Mouse (Mus musculus) ES-Bruce4 (cell line): ENCODE measurements around the gene R3hdml. TPM values are rescaled to one million over a fixed set of nuclear protein-coding genes. Genes with fewer than 3 reads are reported as not detected.

Source experiments
- H3K27ac ChIP-seq: 2 replicates; pipeline ENCODE4 v1.5.1; 2012; ENCODE audit warnings: low read length, inconsistent platforms; ENCODE audit not compliant: insufficient read depth
- H3K27me3 ChIP-seq: 2 replicates; pipeline ENCODE4 v1.6.1; 2012; ENCODE audit warnings: mild to moderate bottlenecking, low read length, inconsistent platforms; ENCODE audit not compliant: control insufficient read depth, poor library complexity, insufficient read depth, severe bottlenecking
- H3K36me3 ChIP-seq: 2 replicates; pipeline ENCODE4 v1.6.1; 2012; ENCODE audit warnings: inconsistent platforms, mild to moderate bottlenecking, low read length, moderate library complexity; ENCODE audit not compliant: control insufficient read depth, poor library complexity, insufficient read depth, severe bottlenecking
- H3K4me1 ChIP-seq: one replicate; pipeline ENCODE4 v1.8.1; 2011; ENCODE audit warnings: low read length; ENCODE audit not compliant: control insufficient read depth, insufficient read depth
- H3K4me3 ChIP-seq: 2 replicates; pipeline ENCODE4 v1.5.1; 2011; ENCODE audit warnings: low read depth, mild to moderate bottlenecking, low read length
- H3K9ac ChIP-seq: 2 replicates; pipeline ENCODE4 v1.6.1; 2012; ENCODE audit warnings: low read depth, mild to moderate bottlenecking, inconsistent platforms; ENCODE audit not compliant: poor library complexity, severe bottlenecking
- H3K9me3 ChIP-seq: replicated peaks from 2 replicates; pipeline ENCODE4 v1.6.1; 2012; ENCODE audit warnings: mild to moderate bottlenecking, low read length, inconsistent platforms; ENCODE audit not compliant: control insufficient read depth, poor library complexity, insufficient read depth, severe bottlenecking
- CTCF ChIP-seq: IDR thresholded peaks from one replicate; pipeline ENCODE4 v1.8.1; 2011; ENCODE audit warnings: low read depth, low read length
- EP300 ChIP-seq: IDR thresholded peaks from 2 replicates; pipeline ENCODE4 v1.6.1; 2011; ENCODE audit warnings: low read depth, low read length; ENCODE audit not compliant: insufficient read depth
- POLR2A ChIP-seq: IDR thresholded peaks from one replicate; pipeline ENCODE4 v1.8.1; 2011; ENCODE audit warnings: low read length; ENCODE audit not compliant: insufficient read depth
- polyA plus RNA-seq: library from polyadenylated mRNA; stranded (reverse); fragments of >200 nt; gene quantifications from 2 replicates; pipeline ENCODE4 v1.2.4, GENCODE M21; 2011; ENCODE audit warnings: low read depth; ENCODE audit not compliant: missing spikeins, insufficient read depth, insufficient read length

R3hdml gene
- polyA plus RNA-seq, 1 experiment = not detected

DNA sequence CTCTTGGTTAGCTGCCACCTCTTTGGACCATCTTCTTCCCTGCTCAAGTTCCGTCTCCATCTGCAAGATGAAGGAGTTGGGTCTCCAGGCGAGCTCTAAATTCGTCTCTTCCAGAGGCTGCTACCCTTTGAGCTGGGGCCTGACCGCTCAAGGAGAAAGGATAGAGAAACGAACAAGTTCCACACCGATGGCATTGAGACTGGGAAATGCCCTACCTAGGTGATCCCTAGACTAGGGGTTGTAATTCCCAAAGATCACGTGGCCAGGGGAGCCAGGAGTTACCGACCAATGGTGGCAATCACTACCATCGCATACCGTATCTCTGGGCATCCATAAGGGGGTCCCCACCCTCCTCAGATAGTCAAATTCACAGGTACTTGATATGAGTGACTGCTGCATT, 50.6 kb downstream of the R3hdml start:
- Histone ChIP-seq H3K4me1 (no peaks in the 10 kb centered on the region), H3K4me3 (no peak overlapping the region), H3K36me3 (no peaks in the 10 kb centered on the region), H3K27ac (no peak overlapping the region), H3K9ac (no peak overlapping the region), H3K9me3 (no peaks in the 10 kb centered on the region), H3K27me3 (no peaks in the 10 kb centered on the region)
- TF ChIP-seq EP300 (no peak), POLR2A (no peak)

DNA sequence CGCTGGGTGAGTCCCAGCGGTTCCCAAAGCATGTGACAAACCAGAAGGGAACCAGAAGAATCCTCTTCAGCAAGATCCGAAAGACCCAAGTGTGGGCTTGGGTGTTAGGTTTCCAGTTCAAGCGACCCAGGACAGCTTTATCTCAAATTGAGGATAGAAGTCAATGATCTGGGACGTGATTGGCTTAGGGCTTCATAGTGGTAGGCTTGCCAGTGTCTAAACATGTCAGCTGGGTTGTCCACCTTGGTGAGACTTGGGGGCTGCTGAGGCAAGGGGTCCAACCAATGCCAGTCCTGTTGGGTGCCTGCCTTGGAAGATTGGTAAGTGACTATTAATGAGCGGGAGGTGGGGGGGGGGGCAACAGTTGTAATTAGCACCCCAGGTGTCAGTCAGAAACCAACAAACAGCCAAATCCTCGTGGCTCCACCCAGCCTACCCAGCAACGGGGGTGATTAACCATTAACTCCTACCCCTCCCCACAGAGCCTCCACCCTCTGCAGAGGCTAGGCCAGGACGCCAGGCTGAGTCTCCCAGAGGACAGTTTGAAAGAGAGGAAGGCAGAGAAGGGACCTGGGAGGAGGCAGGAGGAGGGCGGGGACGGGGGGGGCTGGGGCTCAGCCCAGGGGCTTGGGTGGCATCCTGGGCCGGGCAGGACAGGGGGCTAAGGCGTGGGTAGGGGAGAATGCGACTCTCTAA, 54.7 kb downstream of the R3hdml start:
- TF ChIP-seq CTCF (no peak), POLR2A (no peak), EP300 (no peak)
- H3K9me3 ChIP-seq = no peaks in the 10 kb centered on the region
- no peaks in the 10 kb centered on the region for H3K4me1 ChIP-seq
- H3K27me3 ChIP-seq = no peaks in the 10 kb centered on the region
- H3K4me3 ChIP-seq = no peak overlapping the region
- H3K36me3 ChIP-seq = no peaks in the 10 kb centered on the region
- H3K9ac ChIP-seq = no peak overlapping the region
- no peak overlapping the region for H3K27ac ChIP-seq

DNA sequence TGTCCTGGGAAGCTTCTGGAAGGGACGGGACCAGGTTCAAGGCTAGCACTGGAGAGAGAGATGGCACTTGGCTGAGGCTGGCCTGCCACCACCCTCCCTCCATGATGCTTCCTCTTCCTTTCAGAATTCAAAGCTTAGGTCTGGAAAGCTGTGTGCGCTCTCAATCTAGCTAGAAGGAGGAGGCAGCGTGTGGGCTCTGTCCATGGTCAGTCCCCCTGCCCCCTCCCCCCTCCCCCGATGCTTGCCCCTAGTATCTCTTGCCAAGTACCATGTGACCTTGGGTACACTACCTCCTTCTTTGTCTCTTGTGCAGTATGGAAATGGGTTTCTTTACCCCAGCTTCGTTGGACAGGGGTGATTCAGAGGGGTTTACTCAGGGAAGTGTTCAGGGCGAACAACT, 56.7 kb downstream of the R3hdml start:
- Histone ChIP-seq H3K27me3 (no peaks in the 10 kb centered on the region), H3K4me1 (no peaks in the 10 kb centered on the region), H3K4me3 (no peak overlapping the region), H3K9me3 (no peaks in the 10 kb centered on the region), H3K9ac (no peak overlapping the region), H3K27ac (no peak overlapping the region), H3K36me3 (no peaks in the 10 kb centered on the region)
- no peak for TF ChIP-seq CTCF
- TF ChIP-seq EP300 = no peak
- TF ChIP-seq POLR2A = no peak

DNA sequence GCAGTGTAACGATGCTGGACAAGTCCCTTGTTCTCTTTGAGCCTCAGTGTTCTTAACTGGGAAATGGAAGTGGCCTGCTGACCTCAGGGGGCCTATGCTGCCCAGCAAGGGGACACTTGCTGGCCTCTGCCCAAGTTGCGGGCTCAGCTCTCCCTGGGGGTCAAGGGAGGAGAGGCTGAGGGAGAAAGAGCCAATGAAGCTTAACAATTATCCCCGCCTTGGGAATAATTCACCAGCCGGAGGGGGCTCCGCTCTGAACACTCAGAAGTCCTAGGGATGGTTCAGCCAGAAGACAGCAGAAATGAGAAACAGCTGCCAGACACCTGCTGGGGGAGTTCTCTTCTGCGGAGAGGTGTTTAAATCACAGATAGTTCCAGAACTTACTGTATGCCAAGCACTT, 57.7 kb downstream of the R3hdml start:
- Histone ChIP-seq H3K27me3 (no peaks in the 10 kb centered on the region), H3K9me3 (no peaks in the 10 kb centered on the region), H3K4me3 (no peak overlapping the region), H3K36me3 (no peaks in the 10 kb centered on the region), H3K4me1 (no peaks in the 10 kb centered on the region), H3K9ac (no peak overlapping the region), H3K27ac (no peak overlapping the region)
- TF ChIP-seq CTCF = no peak
- TF ChIP-seq POLR2A = no peak
- no peak for TF ChIP-seq EP300

Other genes with a start within 250 kb of the R3hdml start
- gene Jph2, start 94.3 kb upstream of the R3hdml start, polyA plus RNA-seq = 5.8 and 6.6 TPM in 2 replicates
- gene Oser1, start 67.6 kb upstream of the R3hdml start, polyA plus RNA-seq = 48.3 and 50.6 TPM in 2 replicates
- gene Gdap1l1, start 53.8 kb upstream of the R3hdml start, polyA plus RNA-seq = 2.4 and 2.7 TPM in 2 replicates
- gene Fitm2, start 19.7 kb upstream of the R3hdml start, polyA plus RNA-seq = 4.4 and 4.9 TPM in 2 replicates
- not detected in 2 replicates for gene Hnf4a, start 14.5 kb downstream of the R3hdml start, polyA plus RNA-seq
- gene Ttpal, start 110.0 kb downstream of the R3hdml start, polyA plus RNA-seq = 9.4 and 11.9 TPM in 2 replicates
- gene Serinc3, start 152.8 kb downstream of the R3hdml start, polyA plus RNA-seq = 130 and 146 TPM in 2 replicates
- 20.2 TPM in 2 replicates for gene Pkig, start 166.1 kb downstream of the R3hdml start, polyA plus RNA-seq